Mouse (Mus musculus): ENCODE data around the gene N4bp2l2. TPM values are rescaled to one million over a fixed set of nuclear protein-coding genes. Genes with fewer than 3 reads are reported as not detected.
"Not testable (repeated sequence)": the region's sequence is repeated elsewhere in the genome, so short reads cannot be mapped to it uniquely, and the experiment has no call there.

The N4bp2l2 gene
- total and polyA plus RNA-seq, 3 experiments: 53.1 to 84.4 (median 80.0) TPM

DNA sequence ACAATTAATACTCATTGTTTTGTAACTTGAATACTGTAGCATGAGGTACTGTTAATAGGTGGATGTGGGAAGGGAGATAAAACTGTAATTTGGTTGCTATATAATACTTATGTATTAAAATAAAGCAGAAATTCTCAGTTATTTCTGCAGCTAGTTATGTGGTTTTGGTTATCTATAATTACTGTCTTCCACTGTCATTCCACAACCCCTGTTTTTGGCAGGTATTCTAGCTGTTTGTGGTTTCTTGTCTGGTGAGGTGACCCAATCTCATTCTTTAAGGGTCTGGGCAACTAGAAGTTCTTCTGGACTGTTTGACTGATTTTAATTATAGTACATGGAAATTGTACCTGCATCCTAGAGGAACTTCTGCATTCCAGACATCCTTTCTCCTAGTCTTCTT lies 24.7 kb upstream of the N4bp2l2 start:
- Histone ChIP-seq H3K36me3 (replicated peaks in 1 of 2; ENCODE audit: control insufficient read depth in 1 of 2, insufficient read depth in 1 of 2, low read length in 1 of 2) (peaks cover 0 to 2% of the 10 kb centered on the region in 2 experiments), H3K4me1 (ENCODE audit: control insufficient read depth in 1 of 2, insufficient read depth in 2 of 2) (peaks cover 0 to 18% of the 10 kb centered on the region in 2 experiments; a peak in 2 of 4 replicates), H3K27me3 (replicated peaks) (no peaks in the 10 kb centered on the region), H3K4me3 (replicated peaks in 1 of 3; ENCODE audit: low read depth in 2 of 3, low read length in 2 of 3, poor library complexity in 1 of 3) (no peak overlapping the region), H3K9me3 (replicated peaks; ENCODE audit: low read length) (no peaks in the 10 kb centered on the region), H3K9ac (ENCODE audit: insufficient read depth, low read depth) (no peak overlapping the region), H3K4me2 (ENCODE audit: insufficient read depth, low read depth, poor library complexity, severe bottlenecking) (no peak overlapping the region), H3K27ac (ENCODE audit: insufficient read depth, low read depth) (no peak overlapping the region), H3K79me2 (replicated peaks; ENCODE audit: control insufficient read depth, extremely low read depth, insufficient read depth, poor library complexity, severe bottlenecking) (peaks cover 30% of the 10 kb centered on the region)
- in situ Hi-C loops (cut with MboI; ENCODE audit: low pct_ligation_motif_present, low pct_unique_long_range_greater_than_20kb, low sequenced_read_pairs): no loop called here
- TF ChIP-seq MYC (IDR thresholded peaks at IDR 0.05; ENCODE audit: low read depth, low read length) (no peak), UBTF (IDR thresholded peaks at IDR 0.05; ENCODE audit: low read depth, low read length) (no peak), IRF4 (IDR thresholded peaks at IDR 0.05; ENCODE audit: low read depth, low read length) (no peak), CHD2 (IDR thresholded peaks at IDR 0.05; ENCODE audit: low read length) (no peak), RCOR1 (conservative IDR thresholded peaks at IDR 0.05; ENCODE audit: low read depth, low read length) (no peak), POLR2A (IDR thresholded peaks at IDR 0.05; ENCODE audit: low read depth, low read length) (no peak), JUN (IDR thresholded peaks at IDR 0.05; ENCODE audit: insufficient read depth, low read depth, low read length) (no peak), CHD1 (IDR thresholded peaks at IDR 0.05; ENCODE audit: low read depth, low read length) (no peak), TCF12 (IDR thresholded peaks at IDR 0.05; ENCODE audit: low read depth, low read length) (no peak)
- dilution Hi-C loops (cut with MboI; ENCODE audit: extremely low pct_ligation_motif_present, extremely low pct_unique_long_range_greater_than_20kb, low sequenced_read_pairs): no loop called here
- DNase-seq (ENCODE audit: extremely low read depth): no peak

DNA sequence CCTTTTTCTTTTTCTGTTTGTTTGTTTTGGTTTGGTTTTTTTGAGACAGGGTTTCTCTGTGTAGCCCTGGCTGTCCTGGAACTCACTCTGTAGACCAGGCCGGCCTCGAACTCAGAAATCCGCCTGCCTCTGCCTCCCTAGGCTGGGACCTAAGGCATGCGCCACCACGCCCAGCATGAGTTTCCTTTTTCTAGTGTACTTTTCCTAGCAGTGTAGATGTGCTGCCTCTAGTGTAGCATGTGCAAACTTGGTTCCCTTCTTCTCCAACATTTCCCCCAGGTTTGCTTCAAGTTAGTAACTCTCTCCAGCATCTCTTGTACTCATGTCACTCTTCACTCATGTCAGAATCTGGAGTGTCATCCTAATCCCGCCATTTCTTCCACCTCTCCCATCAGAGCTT lies 16.9 kb upstream of the N4bp2l2 start:
- H3K9me3 ChIP-seq (replicated peaks; ENCODE audit: low read length); H3K4me2 ChIP-seq (ENCODE audit: insufficient read depth, low read depth, poor library complexity, severe bottlenecking); DNase-seq (ENCODE audit: extremely low read depth); H3K27ac ChIP-seq (ENCODE audit: insufficient read depth, low read depth); H3K4me3 ChIP-seq (replicated peaks in 1 of 3; ENCODE audit: low read depth in 2 of 3, low read length in 2 of 3, poor library complexity in 1 of 3); H3K27me3 ChIP-seq (replicated peaks); in situ Hi-C loops (cut with MboI; ENCODE audit: low pct_ligation_motif_present, low pct_unique_long_range_greater_than_20kb, low sequenced_read_pairs); dilution Hi-C loops (cut with MboI; ENCODE audit: extremely low pct_ligation_motif_present, extremely low pct_unique_long_range_greater_than_20kb, low sequenced_read_pairs); H3K9ac ChIP-seq (ENCODE audit: insufficient read depth, low read depth): not testable (repeated sequence)
- peaks cover 42% of the 10 kb centered on the region for H3K79me2 ChIP-seq (replicated peaks; ENCODE audit: control insufficient read depth, extremely low read depth, insufficient read depth, poor library complexity, severe bottlenecking)
- peaks cover 2 to 11% of the 10 kb centered on the region in 2 experiments for H3K36me3 ChIP-seq (replicated peaks in 1 of 2; ENCODE audit: control insufficient read depth in 1 of 2, insufficient read depth in 1 of 2, low read length in 1 of 2)
- H3K4me1 ChIP-seq (ENCODE audit: control insufficient read depth in 1 of 2, insufficient read depth in 2 of 2): peaks cover 3 to 29% of the 10 kb centered on the region in 2 experiments; a peak in 2 of 4 replicates

DNA sequence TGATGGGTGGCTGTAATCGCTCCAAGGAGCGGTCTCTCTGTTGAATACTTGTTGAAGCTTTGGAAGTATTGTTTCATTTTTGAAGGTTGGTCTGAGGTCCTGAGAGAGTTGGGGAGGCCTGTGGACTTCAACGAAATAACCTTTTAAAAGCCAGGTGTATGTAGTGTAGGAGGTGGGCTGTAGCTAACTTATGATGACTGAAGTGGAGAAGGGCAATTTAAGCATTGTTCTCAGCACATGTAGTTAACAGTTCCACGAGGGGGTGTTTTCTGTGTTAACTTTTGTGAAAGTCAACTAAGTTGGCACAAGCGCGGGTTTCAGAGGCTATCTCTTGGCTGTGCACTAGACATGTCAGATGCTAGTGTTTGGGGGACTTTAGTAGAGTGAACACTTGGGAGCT lies 8.9 kb upstream of the N4bp2l2 start:
- Histone ChIP-seq H3K9ac (ENCODE audit: insufficient read depth, low read depth) (peak overlapping the region; percentile 95), H3K4me1 (ENCODE audit: control insufficient read depth in 1 of 2, insufficient read depth in 2 of 2) (peaks cover 3 to 24% of the 10 kb centered on the region in 2 experiments; a peak in 2 of 4 replicates), H3K4me2 (ENCODE audit: insufficient read depth, low read depth, poor library complexity, severe bottlenecking) (peak overlapping the region; percentile 99), H3K4me3 (replicated peaks in 1 of 3; ENCODE audit: low read depth in 2 of 3, low read length in 2 of 3, poor library complexity in 1 of 3) (peak overlapping the region; percentile 80 to 89 (median 85)), H3K36me3 (replicated peaks in 1 of 2; ENCODE audit: control insufficient read depth in 1 of 2, insufficient read depth in 1 of 2, low read length in 1 of 2) (peaks cover 2 to 11% of the 10 kb centered on the region in 2 experiments), H3K79me2 (replicated peaks; ENCODE audit: control insufficient read depth, extremely low read depth, insufficient read depth, poor library complexity, severe bottlenecking) (peaks cover 44% of the 10 kb centered on the region), H3K9me3 (replicated peaks; ENCODE audit: low read length) (no peaks in the 10 kb centered on the region), H3K27ac (ENCODE audit: insufficient read depth, low read depth) (no peak overlapping the region), H3K27me3 (replicated peaks) (no peaks in the 10 kb centered on the region)
- DNase-seq (ENCODE audit: extremely low read depth): no peak
- TF ChIP-seq UBTF (IDR thresholded peaks at IDR 0.05; ENCODE audit: low read depth, low read length): no peak
- TF ChIP-seq POLR2AphosphoS2 (IDR thresholded peaks at IDR 0.05; ENCODE audit: low read depth, low read length): no peak
- TF ChIP-seq HCFC1 (IDR thresholded peaks at IDR 0.05; ENCODE audit: low read depth, low read length): no peak
- TF ChIP-seq GABPA (IDR thresholded peaks at IDR 0.05; ENCODE audit: insufficient replicate concordance, low read depth, low read length): no peak
- no peak for TF ChIP-seq POLR2A (IDR thresholded peaks at IDR 0.05; ENCODE audit: low read depth, low read length)
- no peak for TF ChIP-seq PAX5 (IDR thresholded peaks at IDR 0.05; ENCODE audit: low read length)
- TF ChIP-seq USF2 (conservative IDR thresholded peaks at IDR 0.05; ENCODE audit: low read depth, low read length): no peak
- no peak for TF ChIP-seq EP300 (IDR thresholded peaks at IDR 0.05; ENCODE audit: low read length)
- no peak for TF ChIP-seq TBP (conservative IDR thresholded peaks at IDR 0.05; ENCODE audit: low read depth, low read length)
- TF ChIP-seq MXI1 (IDR thresholded peaks at IDR 0.05; ENCODE audit: low read depth, low read length): no peak
- no peak for TF ChIP-seq NELFE (IDR thresholded peaks at IDR 0.05; ENCODE audit: low read depth, low read length)
- no peak for TF ChIP-seq IRF4 (IDR thresholded peaks at IDR 0.05; ENCODE audit: low read depth, low read length)
- no peak for TF ChIP-seq RAD21 (IDR thresholded peaks at IDR 0.05; ENCODE audit: low read depth, low read length)
- TF ChIP-seq SMC3 (IDR thresholded peaks at IDR 0.05; ENCODE audit: low read depth, low read length): no peak
- no peak for TF ChIP-seq KAT2A (IDR thresholded peaks at IDR 0.05; ENCODE audit: insufficient replicate concordance, low read length)
- no peak for TF ChIP-seq TCF12 (IDR thresholded peaks at IDR 0.05; ENCODE audit: low read depth, low read length)
- no peak for TF ChIP-seq MAZ (IDR thresholded peaks at IDR 0.05; ENCODE audit: low read depth, low read length)
- dilution Hi-C loops (cut with MboI; ENCODE audit: extremely low pct_ligation_motif_present, extremely low pct_unique_long_range_greater_than_20kb, low sequenced_read_pairs): no loop called here
- in situ Hi-C loops (cut with MboI; ENCODE audit: low pct_ligation_motif_present, low pct_unique_long_range_greater_than_20kb, low sequenced_read_pairs): no loop called here
